Mouse (Mus musculus) E14TG2a.4 (cell line): ENCODE measurements at regions not wholly inside any gene's neighbourhood (a gene's known extent, or its start where the extent isn't known, plus 50 kb on each side); places are given as distances from the start of the nearest gene placed in this dataset.

Experiments used
- CTCF ChIP-seq: conservative IDR thresholded peaks from 2 replicates; pipeline ENCODE4 v1.5.1; 2014; ENCODE audit warnings: low read length
- NANOG ChIP-seq: IDR thresholded peaks from 2 replicates; pipeline ENCODE4 v1.6.1; 2014; ENCODE audit warnings: borderline replicate concordance, low read length, mixed read lengths

GRCm38 (mm10) chr3:101209546-101209945 is 78.2 kb downstream of the Cd2 start:
- TF ChIP-seq CTCF (no peak), NANOG (no peak)
